Mouse (Mus musculus) embryonic facial prominence, embryonic 12.5 days (tissue): ENCODE measurements at regions not wholly inside any gene's neighbourhood (a gene's known extent, or its start where the extent isn't known, plus 50 kb on each side); places are given as distances from the start of the nearest gene placed in this dataset.

ENCODE experiments used
- ATAC-seq: fragments of 200-750 bp; cut with Nextera tagmentation; 2 replicates; pipeline ENCODE4 v1.8.0; 2017; ENCODE audit not compliant: insufficient number of reproducible peaks, insufficient read depth, low FRiP score, low TSS enrichment
- H3K27ac ChIP-seq: fragments of 300-500 bp; sonication (generic); 2 replicates; pipeline ENCODE4 v1.5.1; 2016; ENCODE audit warnings: mild to moderate bottlenecking
- H3K27me3 ChIP-seq: fragments of 300-500 bp; sonication (generic); 2 replicates; pipeline ENCODE4 v1.6.1; 2016; ENCODE audit warnings: mild to moderate bottlenecking, moderate library complexity
- H3K36me3 ChIP-seq: fragments of 300-500 bp; sonication (generic); 2 replicates; pipeline ENCODE4 v1.6.1; 2016; ENCODE audit warnings: mild to moderate bottlenecking
- H3K4me1 ChIP-seq: fragments of 300-500 bp; sonication (generic); 2 replicates; pipeline ENCODE4 v1.6.1; 2016
- H3K4me2 ChIP-seq: fragments of 300-500 bp; sonication (generic); replicated peaks from 2 replicates; pipeline ENCODE4 v1.6.1; 2016; ENCODE audit warnings: mild to moderate bottlenecking, moderate library complexity
- H3K4me3 ChIP-seq: fragments of 300-500 bp; sonication (generic); 2 replicates; pipeline ENCODE4 v1.5.1; 2016; ENCODE audit warnings: mild to moderate bottlenecking
- H3K9ac ChIP-seq: fragments of 300-500 bp; sonication (generic); 2 replicates; pipeline ENCODE4 v1.6.1; 2016; ENCODE audit warnings: mild to moderate bottlenecking, moderate library complexity
- H3K9me3 ChIP-seq: fragments of 300-500 bp; sonication (generic); 2 replicates; pipeline ENCODE4 v1.6.1; 2016; ENCODE audit warnings: mild to moderate bottlenecking, moderate library complexity
- WGBS: fragments of 180-500 bp; shearing (Covaris S2); methylation state at CpG from one replicate; pipeline ENCODE4 v1.1.7; 2016; 5-methylcytosine and 5-hydroxymethylcytosine counted together

DNA sequence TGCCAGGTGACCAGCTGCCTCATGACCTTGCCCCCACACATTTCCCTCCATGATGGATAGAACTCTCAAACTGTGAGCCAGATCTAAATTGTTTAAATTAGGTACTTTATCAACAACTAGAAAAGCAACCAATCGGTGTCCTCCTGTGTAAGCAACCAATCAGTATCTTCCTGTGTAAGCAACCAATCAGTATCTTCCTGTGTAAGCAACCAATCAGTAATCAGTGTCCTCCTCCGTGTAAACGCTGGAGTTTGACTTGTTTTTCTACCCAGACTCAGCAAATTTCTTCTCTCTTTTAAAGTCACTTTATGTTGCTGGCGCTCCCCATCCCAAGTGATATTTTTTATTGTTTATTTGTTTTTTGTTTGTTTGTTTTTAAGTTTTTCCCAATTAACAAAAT, 307.0 kb downstream of the Irs2 start:
- Histone ChIP-seq H3K27me3 (no peaks in the 10 kb centered on the region), H3K4me1 (no peaks in the 10 kb centered on the region), H3K9me3 (no peaks in the 10 kb centered on the region), H3K4me2 (no peak overlapping the region), H3K9ac (no peak overlapping the region), H3K27ac (no peak overlapping the region), H3K36me3 (no peaks in the 10 kb centered on the region), H3K4me3 (no peak overlapping the region)
- WGBS: 80% methylated on average over 4 of the region's 4 CpGs
- no peak for ATAC-seq

DNA sequence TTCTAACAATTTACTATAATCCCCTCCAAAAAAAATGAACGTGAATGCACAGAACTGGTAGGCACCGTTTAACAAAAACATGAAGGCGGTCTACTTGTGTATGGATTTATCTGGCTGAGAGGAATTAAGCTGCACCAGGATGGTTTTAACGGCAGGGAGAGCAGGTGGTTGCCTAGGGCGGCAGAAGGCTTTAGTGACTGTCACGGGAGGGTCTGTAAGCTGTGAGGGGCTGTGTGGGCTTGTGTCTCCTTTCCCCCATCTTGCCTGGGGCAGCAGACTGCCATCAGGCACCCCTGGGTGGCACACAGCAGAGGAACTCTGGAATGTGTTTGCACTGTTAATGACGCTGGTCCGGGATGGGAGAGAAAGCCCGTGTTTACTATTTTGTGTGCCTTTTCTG, 308.6 kb downstream of the Irs2 start:
- Histone ChIP-seq H3K4me2 (no peak overlapping the region), H3K4me3 (no peak overlapping the region), H3K9me3 (no peaks in the 10 kb centered on the region), H3K36me3 (no peaks in the 10 kb centered on the region), H3K9ac (no peak overlapping the region), H3K27ac (no peak overlapping the region), H3K27me3 (no peaks in the 10 kb centered on the region), H3K4me1 (no peaks in the 10 kb centered on the region)
- ATAC-seq: no peak
- 76% methylated on average over 9 of the region's 9 CpGs for WGBS

DNA sequence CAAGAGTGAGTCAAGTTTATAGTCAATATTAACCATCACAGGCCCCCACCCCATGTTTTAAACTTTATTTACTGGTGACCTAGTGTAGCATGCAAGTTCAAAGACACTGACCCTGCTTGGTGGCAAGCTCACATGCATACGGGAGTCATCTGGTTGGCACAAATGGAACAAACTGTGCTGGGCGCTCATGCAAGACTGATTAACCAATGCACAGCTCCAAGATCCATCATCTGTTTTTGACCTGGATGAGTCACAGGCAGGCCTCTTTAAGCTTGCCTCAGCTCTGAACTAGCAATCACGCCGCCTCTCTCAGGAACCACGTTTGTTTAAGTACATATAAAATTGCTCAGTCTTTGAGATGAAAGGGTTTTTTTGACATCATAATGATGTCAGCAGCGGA, 313.1 kb downstream of the Irs2 start:
- Histone ChIP-seq H3K4me2 (no peak overlapping the region), H3K9ac (no peak overlapping the region), H3K27ac (no peak overlapping the region), H3K36me3 (no peaks in the 10 kb centered on the region), H3K9me3 (no peaks in the 10 kb centered on the region), H3K4me3 (no peak overlapping the region), H3K4me1 (peaks cover 9% of the 10 kb centered on the region; the same call in 1 of the 2 replicates), H3K27me3 (no peaks in the 10 kb centered on the region)
- ATAC-seq: no peak
- WGBS: 77% methylated on average over 6 of the region's 6 CpGs

DNA sequence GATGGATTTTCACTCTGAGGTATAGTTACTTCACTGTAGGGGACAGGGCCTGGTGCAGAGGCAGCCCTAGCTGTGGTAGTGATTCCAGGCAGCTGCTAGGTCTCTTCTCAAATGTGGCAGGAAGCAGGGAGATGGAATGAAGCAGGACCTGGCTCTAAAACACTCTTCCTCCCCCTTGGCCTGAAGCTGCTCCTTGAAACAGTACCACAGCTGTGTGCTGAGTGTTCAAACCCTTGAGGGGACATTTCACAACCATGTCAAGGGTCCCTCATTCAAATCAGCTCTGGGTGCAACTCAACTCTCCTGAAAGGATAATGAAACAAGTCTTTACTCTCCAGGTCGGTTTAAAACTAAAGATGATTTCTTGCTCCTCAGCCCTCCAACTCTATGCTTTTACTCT, 317.6 kb downstream of the Irs2 start:
- H3K4me1 ChIP-seq: peaks cover 9% of the 10 kb centered on the region; the same call in 1 of the 2 replicates
- no peaks in the 10 kb centered on the region for H3K27me3 ChIP-seq
- 72% methylated on average over 1 of the region's 1 CpGs for WGBS
- no peaks in the 10 kb centered on the region for H3K36me3 ChIP-seq
- H3K4me2 ChIP-seq: no peak overlapping the region
- H3K4me3 ChIP-seq: no peak overlapping the region
- H3K27ac ChIP-seq: no peak overlapping the region
- ATAC-seq: no peak
- H3K9me3 ChIP-seq: no peaks in the 10 kb centered on the region
- no peak overlapping the region for H3K9ac ChIP-seq

DNA sequence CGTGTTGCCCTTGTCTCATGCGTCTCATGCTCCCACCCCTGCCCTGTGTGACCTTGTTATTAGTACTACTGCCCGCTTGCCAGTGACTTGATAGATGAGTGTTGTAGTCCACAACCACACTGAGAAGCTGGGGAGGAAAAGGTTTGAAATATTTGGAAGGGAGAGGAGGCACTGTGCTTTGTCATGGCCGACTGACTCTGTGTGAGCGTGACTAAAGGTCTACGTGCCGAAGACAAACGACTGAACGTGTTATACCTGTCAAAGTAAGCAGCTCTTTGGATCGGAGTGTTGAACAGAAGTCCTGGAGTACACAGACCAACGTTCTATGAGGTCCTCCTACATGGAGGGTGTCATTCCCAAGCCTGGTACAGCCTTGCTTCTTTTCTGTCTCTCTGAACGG, 318.4 kb downstream of the Irs2 start:
- ATAC-seq: no peak
- Histone ChIP-seq H3K9me3 (no peaks in the 10 kb centered on the region), H3K36me3 (no peaks in the 10 kb centered on the region), H3K4me2 (no peak overlapping the region), H3K4me1 (peaks cover 9% of the 10 kb centered on the region; the same call in 1 of the 2 replicates), H3K27ac (no peak overlapping the region), H3K9ac (no peak overlapping the region), H3K27me3 (no peaks in the 10 kb centered on the region), H3K4me3 (no peak overlapping the region)
- 72% methylated on average over 12 of the region's 12 CpGs for WGBS

DNA sequence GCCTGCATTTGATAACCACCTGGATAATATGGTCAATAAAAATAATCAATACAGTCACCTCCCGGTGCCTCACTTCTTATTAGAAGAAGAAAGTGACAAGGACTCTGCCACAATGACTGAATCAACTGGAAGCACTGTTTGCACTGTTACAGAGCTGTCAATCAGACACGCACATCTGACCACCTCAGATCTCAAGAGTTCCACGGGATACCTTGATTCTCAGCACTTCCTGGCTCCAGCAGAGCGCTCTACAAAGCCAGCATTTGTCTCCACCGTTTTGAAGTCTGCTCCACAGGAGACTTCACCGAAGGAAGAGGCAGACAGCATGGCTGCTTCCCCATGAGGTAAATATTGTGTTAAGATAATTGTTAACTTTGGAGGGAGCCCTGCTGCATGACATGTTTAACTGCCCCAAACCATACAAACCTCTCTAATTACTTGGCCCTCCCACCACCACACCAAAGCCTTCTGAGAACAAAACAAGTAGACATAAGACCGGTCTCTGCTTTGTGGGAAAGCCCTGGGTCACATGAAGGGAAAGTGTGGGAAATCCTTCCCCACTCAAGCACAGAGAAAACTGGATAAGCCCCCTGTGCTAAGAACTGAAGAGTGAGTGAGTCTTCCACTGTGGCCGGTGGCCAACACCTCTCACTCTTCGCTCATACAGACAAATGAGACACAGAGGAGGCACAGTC, 320.2 kb downstream of the Irs2 start:
- 28% methylated on average over 9 of the region's 9 CpGs for WGBS
- Histone ChIP-seq H3K27ac (no peak overlapping the region), H3K9me3 (no peaks in the 10 kb centered on the region), H3K4me3 (no peak overlapping the region), H3K4me2 (no peak overlapping the region), H3K4me1 (peaks cover 8% of the 10 kb centered on the region; the same call in 1 of the 2 replicates), H3K27me3 (no peaks in the 10 kb centered on the region), H3K36me3 (no peaks in the 10 kb centered on the region), H3K9ac (no peak overlapping the region)
- ATAC-seq: no peak
